14 mouse cellular contexts compared by ENCODE assay signal in genomic region chr13:60417015-60417414, GRCm38 (mm10).
DNase-seq lines count a peak whose midpoint lies in the region; ATAC-seq and TF ChIP-seq lines count a peak whose summit lies in the region.
"Had no signal": no experiment of that assay in that cellular context is flagged by ENCODE, and none has a peak within 500 bp of the region (broad histone marks: within the 10 kb centered on the region; RNA-seq: fewer than 3 reads in every experiment).

No protein-coding gene starts in this region.

- TF ChIP-seq CTCF in testis, adult 2 months (IDR thresholded peaks at IDR 0.05; ENCODE audit: control insufficient read depth, insufficient read depth, insufficient replicate concordance, low read depth, low read length), result no peak

- ATAC-seq in limb, embryonic 13.5 days (ENCODE audit: low FRiP score, low read depth), result no peak
- ATAC-seq in megakaryocyte, adult 5-6 weeks (ENCODE audit: poor library complexity, severe bottlenecking), result no peak
- ATAC-seq: forebrain, embryonic 14.5 days; midbrain, embryonic 13.5 days had no signal

- H3K4me2 ChIP-seq in limb, embryonic 13.5 days (replicated peaks), result no peak overlapping the region
- H3K4me2 ChIP-seq: liver, embryonic 13.5 days; midbrain, embryonic 13.5 days had no signal

- no peak overlapping the region for H3K9ac ChIP-seq in limb, embryonic 13.5 days
- H3K9ac ChIP-seq: liver, embryonic 13.5 days; midbrain, embryonic 13.5 days had no signal

- H3K36me3 ChIP-seq in testis, adult 2 months (ENCODE audit: control insufficient read depth, insufficient read depth, low read length), result no peaks in the 10 kb centered on the region
- H3K36me3 ChIP-seq in limb, embryonic 13.5 days, result no peaks in the 10 kb centered on the region
- H3K36me3 ChIP-seq: liver, embryonic 13.5 days; midbrain, embryonic 13.5 days had no signal

- H3K4me1 ChIP-seq in testis, adult 2 months (ENCODE audit: control insufficient read depth, insufficient read depth, low read length), result no peaks in the 10 kb centered on the region
- H3K4me1 ChIP-seq in limb, embryonic 13.5 days, result peaks cover 43% of the 10 kb centered on the region
- H3K4me1 ChIP-seq: liver, embryonic 13.5 days had no signal

- H3K4me3 ChIP-seq in testis, adult 2 months (ENCODE audit: control insufficient read depth, low read depth, low read length), result no peak overlapping the region
- H3K4me3 ChIP-seq in limb, embryonic 13.5 days, result no peak overlapping the region
- H3K4me3 ChIP-seq: left cerebral cortex, adult 2 months; liver, embryonic 13.5 days; midbrain, embryonic 13.5 days had no signal

- DNase-seq in heart, adult 18-20 months, result peak; percentile 40 to 41
- no peak for DNase-seq in heart, postnatal 10 days
- DNase-seq in testis, postnatal 10 days (ENCODE audit: low spot score), result no peak
- DNase-seq in frontal cortex, postnatal 10 days (ENCODE audit: low spot score in 2 of 2), result no peak
- DNase-seq: cerebellum, adult 11-12 months; liver, embryonic 13.5 days; retina, postnatal 1 day; spleen, adult 18-20 months had no signal

- no peaks in the 10 kb centered on the region for H3K27me3 ChIP-seq in testis, adult 2 months (ENCODE audit: control insufficient read depth, insufficient read depth, low read length)
- no peaks in the 10 kb centered on the region for H3K27me3 ChIP-seq in limb, embryonic 13.5 days
- H3K27me3 ChIP-seq: liver, embryonic 13.5 days; midbrain, embryonic 13.5 days had no signal

- intact Hi-C loops in heart, postnatal 10 days (cut with DNase I), result no loop called here

- no peaks in the 10 kb centered on the region for H3K9me3 ChIP-seq in limb, embryonic 13.5 days
- H3K9me3 ChIP-seq: liver, embryonic 13.5 days; midbrain, embryonic 13.5 days had no signal

- H3K27ac ChIP-seq in testis, adult 2 months (ENCODE audit: control insufficient read depth, insufficient read depth, low read depth, low read length), result peak overlapping the region; percentile 12
- H3K27ac ChIP-seq in limb, embryonic 13.5 days, result peak overlapping the region; percentile 88
- H3K27ac ChIP-seq: left cerebral cortex, adult 2 months; liver, embryonic 13.5 days; midbrain, embryonic 13.5 days had no signal

- WGBS in limb, embryonic 13.5 days, result 71% methylated on average over 8 of the region's 8 CpGs

- TF ChIP-seq POLR2A in testis, adult 2 months (IDR thresholded peaks at IDR 0.05; ENCODE audit: control insufficient read depth, low read depth, low read length), result no peak

Comparison
In these comparisons a context has a peak if more than half of its experiments do, and no peak if none do; other contexts are left out.
1. DNase-seq: peak in heart, adult 18-20 months (2 of 2); none in heart, postnatal 10 days (0 of 2), testis, postnatal 10 days (single experiment) and frontal cortex, postnatal 10 days (0 of 2).